In genomic region chr16:88132919-88133318, GRCm38 (mm10) we compare ENCODE assay signal across 25 mouse cellular contexts.
"Had no signal": no experiment of that assay in that cellular context is flagged by ENCODE, and none has a peak within 500 bp of the region (broad histone marks: within the 10 kb centered on the region; RNA-seq: fewer than 3 reads in every experiment).

No protein-coding gene starts in this region.

- H3K4me1 ChIP-seq: embryonic facial prominence, embryonic 10.5 days; embryonic facial prominence, embryonic 12.5 days; embryonic facial prominence, embryonic 13.5 days; embryonic facial prominence, embryonic 15.5 days; forebrain, embryonic 10.5 days; forebrain, embryonic 12.5 days; forebrain, embryonic 13.5 days; forebrain, embryonic 15.5 days had no signal

- H3K4me3 ChIP-seq: embryonic facial prominence, embryonic 10.5 days; embryonic facial prominence, embryonic 12.5 days; embryonic facial prominence, embryonic 13.5 days; embryonic facial prominence, embryonic 15.5 days; erythroblast, embryonic 14.5 days; forebrain, embryonic 10.5 days; forebrain, embryonic 12.5 days; forebrain, embryonic 13.5 days; forebrain, embryonic 15.5 days; gastrocnemius, adult 2 months; heart, adult 2 months had no signal

- H3K9me3 ChIP-seq: embryonic facial prominence, embryonic 10.5 days; embryonic facial prominence, embryonic 12.5 days; embryonic facial prominence, embryonic 13.5 days; embryonic facial prominence, embryonic 15.5 days; forebrain, embryonic 10.5 days; forebrain, embryonic 12.5 days; forebrain, embryonic 13.5 days; forebrain, embryonic 15.5 days had no signal

- H3K9ac ChIP-seq: embryonic facial prominence, embryonic 12.5 days; embryonic facial prominence, embryonic 13.5 days; embryonic facial prominence, embryonic 15.5 days; forebrain, embryonic 12.5 days; forebrain, embryonic 13.5 days; forebrain, embryonic 15.5 days; forebrain, postnatal 0 days had no signal

- DNase-seq: cerebellum, adult 9-10 months; cerebellum, adult 9-11 months; cerebellum, postnatal 10 days; cerebellum, postnatal 14 days; cerebellum, postnatal 25 days; cerebellum, postnatal 36 days; embryo, embryonic 11 days; forebrain, postnatal 0 days; gastrocnemius, adult 2 months; gastrocnemius, postnatal 10 days; gastrocnemius, postnatal 14 days; gastrocnemius, postnatal 25 days; gastrocnemius, postnatal 36 days; heart, adult 11 months; heart, adult 18-20 months; heart, adult 2 months had no signal

- H3K27ac ChIP-seq: embryonic facial prominence, embryonic 10.5 days; embryonic facial prominence, embryonic 12.5 days; embryonic facial prominence, embryonic 13.5 days; embryonic facial prominence, embryonic 15.5 days; forebrain, embryonic 10.5 days; forebrain, embryonic 12.5 days; forebrain, embryonic 13.5 days; forebrain, embryonic 15.5 days; gastrocnemius, adult 2 months; heart, adult 2 months had no signal

- H3K4me2 ChIP-seq: embryonic facial prominence, embryonic 12.5 days; embryonic facial prominence, embryonic 13.5 days; embryonic facial prominence, embryonic 15.5 days; forebrain, embryonic 12.5 days; forebrain, embryonic 13.5 days; forebrain, embryonic 15.5 days had no signal

- H3K36me3 ChIP-seq: embryonic facial prominence, embryonic 10.5 days; embryonic facial prominence, embryonic 12.5 days; embryonic facial prominence, embryonic 13.5 days; embryonic facial prominence, embryonic 15.5 days; forebrain, embryonic 10.5 days; forebrain, embryonic 12.5 days; forebrain, embryonic 15.5 days had no signal

- H3K27me3 ChIP-seq: embryonic facial prominence, embryonic 12.5 days; embryonic facial prominence, embryonic 13.5 days; embryonic facial prominence, embryonic 15.5 days; forebrain, embryonic 12.5 days; forebrain, embryonic 13.5 days; forebrain, embryonic 15.5 days had no signal
